Mouse (Mus musculus) CH12.LX (cell line): ENCODE measurements at regions not wholly inside any gene's neighbourhood (a gene's known extent, or its start where the extent isn't known, plus 50 kb on each side); places are given as distances from the start of the nearest gene placed in this dataset.

Experiments
- DNase-seq: peaks from one replicate; pipeline ENCODE4 v3.0.0-alpha.2; 2013; ENCODE audit errors: extremely low read depth
- H3K27ac ChIP-seq: 2 replicates; pipeline ENCODE4 v1.5.1; 2012; ENCODE audit warnings: low read depth, mild to moderate bottlenecking, control low read depth, moderate library complexity; ENCODE audit not compliant: insufficient read depth
- H3K27me3 ChIP-seq: replicated peaks from 2 replicates; pipeline ENCODE3; 2012; ENCODE audit warnings: inconsistent platforms
- H3K36me3 ChIP-seq, 2 experiments: replicated peaks in 1 of 2; 2 replicates each; pipeline versions ENCODE3 to v1.6.1; 2012; ENCODE audit warnings: inconsistent platforms in 1 of 2, low read length in 1 of 2, mild to moderate bottlenecking in 1 of 2, mixed read lengths in 1 of 2, moderate library complexity in 1 of 2; ENCODE audit not compliant: control insufficient read depth in 1 of 2, insufficient read depth in 1 of 2
- H3K4me1 ChIP-seq, 2 experiments: 2 replicates each; pipeline ENCODE4 v1.6.1; 2012; ENCODE audit warnings: inconsistent platforms in 1 of 2, moderate library complexity in 1 of 2; ENCODE audit not compliant: insufficient read depth in 2 of 2, control insufficient read depth in 1 of 2
- H3K4me2 ChIP-seq: 2 replicates; pipeline ENCODE4 v1.6.1; 2012; ENCODE audit warnings: low read depth, mild to moderate bottlenecking, control low read depth; ENCODE audit not compliant: poor library complexity, insufficient read depth, severe bottlenecking
- H3K4me3 ChIP-seq, 3 experiments: fragments of 150-350 bp in 1 of 3; sonication (generic) in 1 of 3; replicated peaks in 1 of 3; 2 replicates each; pipeline versions ENCODE3 to v1.5.1; 2011 to 2012; ENCODE audit warnings: low read depth in 2 of 3, low read length in 2 of 3, mild to moderate bottlenecking in 2 of 3, moderate library complexity in 2 of 3, control low read depth in 1 of 3, improper control_type of control experiment in 1 of 3, inconsistent platforms in 1 of 3, mixed read lengths in 1 of 3; ENCODE audit not compliant: poor library complexity in 1 of 3
- H3K79me2 ChIP-seq: replicated peaks from 2 replicates; pipeline ENCODE4 v1.6.1; 2012; ENCODE audit warnings: mild to moderate bottlenecking, moderate library complexity; ENCODE audit not compliant: control insufficient read depth, poor library complexity, insufficient read depth, severe bottlenecking; ENCODE audit errors: extremely low read depth
- H3K9ac ChIP-seq: 2 replicates; pipeline ENCODE4 v1.6.1; 2012; ENCODE audit warnings: low read depth, mild to moderate bottlenecking, control low read depth, moderate library complexity; ENCODE audit not compliant: insufficient read depth
- H3K9me3 ChIP-seq: replicated peaks from 2 replicates; pipeline ENCODE3; 2012; ENCODE audit warnings: low read length, inconsistent platforms, mixed read lengths
- CHD1 ChIP-seq: IDR thresholded peaks from 2 replicates; pipeline ENCODE4 v1.6.1; 2012; ENCODE audit warnings: low read depth, low read length, improper control_type of control experiment, inconsistent platforms
- CHD2 ChIP-seq: IDR thresholded peaks from 2 replicates; pipeline ENCODE4 v1.6.1; 2011; ENCODE audit warnings: low read length, improper control_type of control experiment
- CTCF ChIP-seq, 2 experiments: IDR thresholded peaks in 1 of 2; conservative IDR thresholded peaks in 1 of 2; 2 replicates each; pipeline ENCODE4 v1.5.1; 2011 to 2012; ENCODE audit warnings: low read depth in 2 of 2, low read length in 2 of 2, improper control_type of control experiment in 1 of 2, inconsistent platforms in 1 of 2, mild to moderate bottlenecking in 1 of 2, moderate library complexity in 1 of 2
- GABPA ChIP-seq: IDR thresholded peaks from 2 replicates; pipeline ENCODE4 v1.6.1; 2012; ENCODE audit warnings: low read depth, low read length, improper control_type of control experiment, inconsistent platforms; ENCODE audit not compliant: insufficient replicate concordance
- JUND ChIP-seq: conservative IDR thresholded peaks from 2 replicates; pipeline ENCODE4 v1.6.1; 2011; ENCODE audit warnings: low read depth, low read length, improper control_type of control experiment
- MAFK ChIP-seq: IDR thresholded peaks from 2 replicates; pipeline ENCODE4 v1.6.1; 2011; ENCODE audit warnings: low read length, improper control_type of control experiment; ENCODE audit not compliant: insufficient replicate concordance
- MAX ChIP-seq: IDR thresholded peaks from 2 replicates; pipeline ENCODE4 v1.6.1; 2011; ENCODE audit warnings: low read length, improper control_type of control experiment
- MAZ ChIP-seq: IDR thresholded peaks from 2 replicates; pipeline ENCODE4 v1.6.1; 2012; ENCODE audit warnings: low read depth, mild to moderate bottlenecking, inconsistent platforms, low read length, improper control_type of control experiment, moderate library complexity
- MYC ChIP-seq: IDR thresholded peaks from 2 replicates; pipeline ENCODE4 v1.6.1; 2011; ENCODE audit warnings: low read depth, mild to moderate bottlenecking, improper control_type of control experiment, low read length
- PAX5 ChIP-seq: IDR thresholded peaks from 2 replicates; pipeline ENCODE4 v1.6.1; 2012; ENCODE audit warnings: low read length, inconsistent platforms, mixed read lengths
- RAD21 ChIP-seq: IDR thresholded peaks from 2 replicates; pipeline ENCODE4 v1.6.1; 2011; ENCODE audit warnings: low read depth, mild to moderate bottlenecking, low read length, improper control_type of control experiment, moderate library complexity
- RCOR1 ChIP-seq: conservative IDR thresholded peaks from 2 replicates; pipeline ENCODE4 v1.6.1; 2012; ENCODE audit warnings: low read depth, mild to moderate bottlenecking, inconsistent platforms, low read length, improper control_type of control experiment
- SMC3 ChIP-seq: IDR thresholded peaks from 2 replicates; pipeline ENCODE4 v1.6.1; 2011; ENCODE audit warnings: low read depth, low read length, improper control_type of control experiment
- USF2 ChIP-seq: conservative IDR thresholded peaks from 2 replicates; pipeline ENCODE4 v1.6.1; 2011; ENCODE audit warnings: low read depth, low read length, improper control_type of control experiment
- ZKSCAN1 ChIP-seq: IDR thresholded peaks from 2 replicates; pipeline ENCODE4 v1.6.1; 2012; ENCODE audit warnings: low read depth, inconsistent platforms, low read length, improper control_type of control experiment, borderline replicate concordance
- ZMIZ1 ChIP-seq: IDR thresholded peaks from 2 replicates; pipeline ENCODE4 v1.6.1; 2012; ENCODE audit warnings: low read depth, mild to moderate bottlenecking, inconsistent platforms, low read length, improper control_type of control experiment
- dilution Hi-C: fragments of 300-500 bp; cut with MboI; formaldehyde crosslinking; loops from 2 replicates; pipeline ENCODE4 v1.14.3; 2020; ENCODE audit warnings: low sequenced_read_pairs; ENCODE audit not compliant: extremely low pct_unique_long_range_greater_than_20kb, extremely low pct_ligation_motif_present
- in situ Hi-C: fragments of 300-500 bp; cut with MboI; formaldehyde crosslinking; loops from 3 replicates; pipeline ENCODE4 v1.14.3; 2019; ENCODE audit warnings: low sequenced_read_pairs, low pct_ligation_motif_present, low pct_unique_long_range_greater_than_20kb, mixed read lengths

- Histone ChIP-seq H3K9me3 (no peaks in the 10 kb centered on the region), H3K79me2 (no peaks in the 10 kb centered on the region), H3K4me1 (no peaks in the 10 kb centered on the region), H3K27me3 (no peaks in the 10 kb centered on the region), H3K4me2 (no peak overlapping the region), H3K27ac (no peak overlapping the region), H3K9ac (no peak overlapping the region), H3K4me3 (no peak overlapping the region), H3K36me3 (no peaks in the 10 kb centered on the region)
- DNase-seq, result no peak
- in situ Hi-C loops (no loop called here), dilution Hi-C loops (no loop called here)
- TF ChIP-seq MAFK, result no peak
- TF ChIP-seq SMC3, result no peak
- no peak for TF ChIP-seq RCOR1
- no peak for TF ChIP-seq GABPA
- TF ChIP-seq ZKSCAN1, result no peak
- TF ChIP-seq MYC, result no peak
Observed at GRCm38 (mm10) chrX:14302125-14302524, 91.2 kb downstream of the H2al1n start.

- Histone ChIP-seq H3K27ac (no peak overlapping the region), H3K4me1 (no peaks in the 10 kb centered on the region), H3K9me3 (no peaks in the 10 kb centered on the region), H3K79me2 (no peaks in the 10 kb centered on the region), H3K4me3 (no peak overlapping the region), H3K4me2 (no peak overlapping the region), H3K9ac (no peak overlapping the region)
- dilution Hi-C loops (no loop called here), in situ Hi-C loops (no loop called here)
- DNase-seq, result peak; percentile 9
- TF ChIP-seq SMC3 (peak; percentile 31), RAD21 (peak; percentile 24), CTCF (conservative IDR thresholded peaks at IDR 0.05 in 1 of 2, IDR thresholded peaks at IDR 0.05 in 1 of 2; ENCODE audit: low read depth in 2 of 2, low read length in 2 of 2) (peak in 1 of 2 experiments; percentile 34; a peak in 2 of 4 replicates), PAX5 (no peak), ZKSCAN1 (no peak), CHD1 (no peak), MAX (no peak), JUND (no peak), MAZ (no peak), CHD2 (no peak)
- TF ChIP-seq, all 38 proteins: peak for 3
- Histone ChIP-seq H3K36me3 (no peaks in the 10 kb centered on the region), H3K27me3 (no peaks in the 10 kb centered on the region)
Observed at GRCm38 (mm10) chrX:14312746-14313145, 101.8 kb downstream of the H2al1n start.

DNA sequence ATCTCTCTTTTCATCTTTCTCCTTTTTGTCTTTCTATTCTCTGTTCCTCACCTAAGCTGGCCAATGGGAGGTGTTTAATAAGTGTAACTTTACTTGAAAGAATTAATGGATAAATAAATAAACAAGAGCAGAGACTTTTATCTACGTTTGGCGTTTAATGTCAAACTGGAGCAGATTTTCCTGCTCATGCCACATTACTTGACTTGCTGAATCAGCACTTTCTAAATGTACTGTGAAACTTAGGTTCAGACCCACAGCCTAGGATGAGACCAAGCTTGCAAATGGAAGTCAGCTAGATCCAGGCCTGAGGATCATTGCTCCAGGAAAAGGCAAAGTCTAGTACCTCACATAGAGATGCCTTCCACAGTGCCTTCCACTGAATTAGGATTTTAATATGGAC is 141.5 kb downstream of the H2al1n start:
- H3K9ac ChIP-seq, result no peak overlapping the region
- no peak overlapping the region for H3K4me2 ChIP-seq
- no peaks in the 10 kb centered on the region for H3K36me3 ChIP-seq
- no peaks in the 10 kb centered on the region for H3K27me3 ChIP-seq
- no peak for DNase-seq
- in situ Hi-C loops, result no loop called here
- H3K4me1 ChIP-seq, result no peaks in the 10 kb centered on the region
- dilution Hi-C loops, result no loop called here
- H3K4me3 ChIP-seq, result no peak overlapping the region
- no peak overlapping the region for H3K27ac ChIP-seq
- H3K79me2 ChIP-seq, result no peaks in the 10 kb centered on the region
- H3K9me3 ChIP-seq, result no peaks in the 10 kb centered on the region
- TF ChIP-seq ZMIZ1 (no peak), MAFK (peak; percentile 89), USF2 (no peak)
- TF ChIP-seq, all 38 proteins: peak for 1
